Mouse (Mus musculus): ENCODE measurements around the gene Evi5.

- no peak for TF ChIP-seq POLR2A (IDR thresholded peaks at IDR 0.05; ENCODE audit: control insufficient read depth in 1 of 2, insufficient read depth in 1 of 2, low read depth in 1 of 2, low read length in 2 of 2, poor library complexity in 1 of 2)
- TF ChIP-seq CTCF (IDR thresholded peaks at IDR 0.05 in 2 of 3, conservative IDR thresholded peaks at IDR 0.05 in 1 of 3; ENCODE audit: control insufficient read depth in 1 of 3, insufficient read depth in 1 of 3, low read depth in 2 of 3, low read length in 3 of 3, poor library complexity in 1 of 3, severe bottlenecking in 1 of 3): no peak
- no peak for TF ChIP-seq EP300 (IDR thresholded peaks at IDR 0.05; ENCODE audit: low read depth in 1 of 2, low read length in 2 of 2)
- TF ChIP-seq UBTF (IDR thresholded peaks at IDR 0.05; ENCODE audit: borderline replicate concordance, insufficient read depth, low read depth, low read length): no peak
- TF ChIP-seq TCF12 (IDR thresholded peaks at IDR 0.05; ENCODE audit: low read depth, low read length): 0 out of 2 replicates have a peak, but pooled peaks have one; percentile 11
- no peak for TF ChIP-seq TAL1 (IDR thresholded peaks at IDR 0.05; ENCODE audit: low read length)
- no peak for TF ChIP-seq KAT2A (conservative IDR thresholded peaks at IDR 0.05; ENCODE audit: low read depth, low read length)
- no peak for TF ChIP-seq MAFK (IDR thresholded peaks at IDR 0.05; ENCODE audit: borderline replicate concordance, low read depth, low read length)
- TF ChIP-seq USF1 (IDR thresholded peaks at IDR 0.05; ENCODE audit: low read depth, low read length): no peak
- peak; percentile 59 for TF ChIP-seq ZNF384 (IDR thresholded peaks at IDR 0.05; ENCODE audit: low read depth, low read length)
- TF ChIP-seq ETS1 (IDR thresholded peaks at IDR 0.05; ENCODE audit: low read depth, low read length): no peak
- no peak for TF ChIP-seq BHLHE40 (IDR thresholded peaks at IDR 0.05; ENCODE audit: borderline replicate concordance, low read depth, low read length)
- TF ChIP-seq ZMIZ1 (IDR thresholded peaks at IDR 0.05; ENCODE audit: low read depth, low read length): no peak
Measured at GRCm38 (mm10) chr5:107711689-107712088, 163.2 kb downstream of the Evi5 start.

All from MEL (cell line).